In the genomic region with DNA sequence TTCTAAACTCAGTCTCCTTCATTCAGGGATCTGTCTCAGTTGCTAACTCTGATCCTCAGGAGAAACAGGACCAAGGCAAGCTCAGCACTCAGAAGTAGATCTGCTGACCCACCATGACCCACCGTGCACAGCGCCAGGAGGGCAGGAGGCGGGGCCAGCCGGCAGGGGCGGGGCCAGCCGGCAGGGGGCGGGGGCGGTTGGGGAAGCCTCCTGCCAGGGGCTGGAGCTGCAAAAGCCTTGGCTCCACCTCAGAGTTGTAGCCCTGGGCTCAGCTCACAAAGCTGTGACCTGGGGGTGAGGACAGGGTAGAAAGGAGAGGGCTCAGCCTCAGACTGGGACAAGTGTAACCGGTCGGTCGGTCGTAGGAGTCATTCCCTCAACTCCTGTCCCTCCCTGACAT, we compare ENCODE assay signal across 12 mouse cellular contexts. TPM values are rescaled to one million over a fixed set of nuclear protein-coding genes. Genes with fewer than 3 reads are reported as not detected.
DNase-seq lines count a peak whose midpoint lies in the region; ATAC-seq lines count a peak whose summit lies in the region.
"Had no signal": no experiment of that assay in that cellular context is flagged by ENCODE, and none has a peak within 500 bp of the region (broad histone marks: within the 10 kb centered on the region; RNA-seq: fewer than 3 reads in every experiment).

No protein-coding gene starts in this region.

- no peaks in the 10 kb centered on the region for H3K27me3 ChIP-seq in intestine, embryonic 14.5 days (replicated peaks; ENCODE audit: control insufficient read depth, insufficient read depth, low read length)
- no peaks in the 10 kb centered on the region for H3K27me3 ChIP-seq in intestine, embryonic 16.5 days (replicated peaks; ENCODE audit: control insufficient read depth, insufficient read depth, low read length)
- no peaks in the 10 kb centered on the region for H3K27me3 ChIP-seq in liver, embryonic 15.5 days

- H3K9me3 ChIP-seq in intestine, embryonic 14.5 days (ENCODE audit: control insufficient read depth, low read length): 0 out of 2 replicates have a peak, but pooled peaks cover 3% of the 10 kb centered on the region
- H3K9me3 ChIP-seq in intestine, embryonic 16.5 days (ENCODE audit: control insufficient read depth, low read length): no peaks in the 10 kb centered on the region
- no peaks in the 10 kb centered on the region for H3K9me3 ChIP-seq in liver, embryonic 15.5 days (replicated peaks)

- peaks cover 17% of the 10 kb centered on the region for H3K4me1 ChIP-seq in intestine, embryonic 14.5 days (replicated peaks; ENCODE audit: control insufficient read depth, insufficient read depth, low read length)
- peaks cover 31% of the 10 kb centered on the region for H3K4me1 ChIP-seq in intestine, embryonic 16.5 days (ENCODE audit: control insufficient read depth, insufficient read depth, low read length)
- peaks cover 49% of the 10 kb centered on the region for H3K4me1 ChIP-seq in liver, embryonic 15.5 days (replicated peaks)

- no peak for DNase-seq in intestine, embryonic 14.5 days (ENCODE audit: low spot score)
- peak; percentile 36 for DNase-seq in ES-CJ7 (ENCODE audit: low read depth, low spot score)
- peak; percentile 64 for DNase-seq in embryo, embryonic 10 days (ENCODE audit: low spot score)
- no peak for DNase-seq in cerebellum, postnatal 14 days
- no peak for DNase-seq in cerebellum, adult 9-10 months
- no peak for DNase-seq in natural killer cell, adult 2 months (ENCODE audit: low spot score in 2 of 2)
- DNase-seq: cerebellum, postnatal 36 days; heart, postnatal 4 days; lung, postnatal 4 days had no signal

- H3K4me3 ChIP-seq in intestine, embryonic 14.5 days (ENCODE audit: low read depth, low read length): no peak overlapping the region
- H3K4me3 ChIP-seq in intestine, embryonic 16.5 days (ENCODE audit: low read length): no peak overlapping the region
- no peak overlapping the region for H3K4me3 ChIP-seq in liver, embryonic 15.5 days (replicated peaks)
- H3K4me3 ChIP-seq: left cerebral cortex, adult 2 months had no signal

- H3K27ac ChIP-seq in intestine, embryonic 14.5 days (ENCODE audit: low read depth): no peak overlapping the region
- H3K27ac ChIP-seq in intestine, embryonic 16.5 days (ENCODE audit: low read length): no peak overlapping the region
- H3K27ac ChIP-seq in liver, embryonic 15.5 days (replicated peaks): no peak overlapping the region
- H3K27ac ChIP-seq: left cerebral cortex, adult 2 months had no signal

- peak; percentile 46; the same call in 1 of the 2 replicates for ATAC-seq in intestine, embryonic 14.5 days (replicated peaks; ENCODE audit: low FRiP score, low TSS enrichment, low read depth)
- ATAC-seq in intestine, embryonic 16.5 days: no peak
- 0 out of 2 replicates have a peak, but pooled peaks have one; percentile 26 for ATAC-seq in liver, embryonic 15.5 days (ENCODE audit: insufficient read depth)

- no peaks in the 10 kb centered on the region for H3K36me3 ChIP-seq in intestine, embryonic 14.5 days (ENCODE audit: control insufficient read depth, insufficient read depth, low read length)
- H3K36me3 ChIP-seq in intestine, embryonic 16.5 days (ENCODE audit: control insufficient read depth, insufficient read depth, low read length): no peaks in the 10 kb centered on the region
- no peaks in the 10 kb centered on the region for H3K36me3 ChIP-seq in liver, embryonic 15.5 days (replicated peaks)

- H3K4me2 ChIP-seq in intestine, embryonic 14.5 days (ENCODE audit: low read length): no peak overlapping the region
- no peak overlapping the region for H3K4me2 ChIP-seq in intestine, embryonic 16.5 days (ENCODE audit: low read depth, low read length)
- H3K4me2 ChIP-seq in liver, embryonic 15.5 days: no peak overlapping the region

- no peak overlapping the region for H3K9ac ChIP-seq in intestine, embryonic 14.5 days (ENCODE audit: low read length)
- no peak overlapping the region for H3K9ac ChIP-seq in intestine, embryonic 16.5 days (ENCODE audit: low read depth, low read length)
- no peak overlapping the region for H3K9ac ChIP-seq in liver, embryonic 15.5 days

- WGBS in intestine, embryonic 14.5 days: 7% methylated on average over 11 of the region's 12 CpGs
- WGBS in intestine, embryonic 16.5 days: 11% methylated on average over 12 of the region's 12 CpGs
- WGBS in liver, embryonic 15.5 days (ENCODE audit: insufficient replicate concordance): 14% methylated on average over 12 of the region's 12 CpGs

RNA-seq across cellular contexts. Expression of gene Prex1, which starts 38.9 kb away (rescaled TPM):
- 11.3 and 13.6 TPM in 2 replicates for polyA plus RNA-seq in intestine, embryonic 14.5 days (2014; fragmentation: Nextera tagmentation; extraction: Ambion mirVana)
- polyA plus RNA-seq in intestine, embryonic 16.5 days (2015; fragmentation: Nextera tagmentation; extraction: Ambion mirVana): 7.9 and 8.0 TPM in 2 replicates
- polyA plus RNA-seq in liver, embryonic 15.5 days (2015; fragmentation: Nextera tagmentation; extraction: Ambion mirVana): 13.7 TPM in 2 replicates

Comparison
In these comparisons a context has a peak if more than half of its experiments do, and no peak if none do; other contexts are left out.
1. DNase-seq: peak in ES-CJ7 (single experiment) and embryo, embryonic 10 days (single experiment); none in intestine, embryonic 14.5 days (single experiment), cerebellum, postnatal 14 days (0 of 2), cerebellum, adult 9-10 months (single experiment) and natural killer cell, adult 2 months (0 of 2).